Mouse (Mus musculus): ENCODE measurements at regions not wholly inside any gene's neighbourhood (a gene's known extent, or its start where the extent isn't known, plus 50 kb on each side); places are given as distances from the start of the nearest gene placed in this dataset.

GRCm38 (mm10) chr16:44674198-44674597, 49.9 kb upstream of the Nepro start:
- no peak for DNase-seq

GRCm38 (mm10) chr16:44672422-44672819, 51.7 kb upstream of the Nepro start:
- no peak for DNase-seq

GRCm38 (mm10) chr16:44671551-44672421, 52.3 kb upstream of the Nepro start:
- no peak for DNase-seq

- DNase-seq, result no peak
These were observed 56.0 kb upstream of the Nepro start for GRCm38 (mm10) chr16:44668061-44668460.

GRCm38 (mm10) chr16:44667118-44667517, 57.0 kb upstream of the Nepro start:
- DNase-seq, result no peak

- DNase-seq, result no peak
These were observed 57.6 kb upstream of the Nepro start for GRCm38 (mm10) chr16:44666431-44666997.

GRCm38 (mm10) chr16:44665491-44665931, 58.6 kb upstream of the Nepro start:
- DNase-seq, result no peak

- DNase-seq, result no peak
These were observed 61.0 kb upstream of the Nepro start for GRCm38 (mm10) chr16:44662966-44663600.

- DNase-seq, result no peak
These were observed 62.9 kb upstream of the Nepro start for GRCm38 (mm10) chr16:44660996-44661876.

GRCm38 (mm10) chr16:44658306-44658705, 65.8 kb upstream of the Nepro start:
- DNase-seq, result no peak

GRCm38 (mm10) chr16:44656181-44656580, 67.9 kb upstream of the Nepro start:
- no peak for DNase-seq

GRCm38 (mm10) chr16:44655306-44655705, 68.8 kb upstream of the Nepro start:
- no peak for DNase-seq

- DNase-seq, result no peak
These were observed 75.4 kb upstream of the Nepro start for GRCm38 (mm10) chr16:44648547-44649223.

- no peak for DNase-seq
These were observed 80.1 kb upstream of the Nepro start for GRCm38 (mm10) chr16:44643992-44644391.

GRCm38 (mm10) chr16:44637100-44637499, 78.4 kb upstream of the Boc start:
- no peak for DNase-seq

- DNase-seq, result no peak
These were observed 75.8 kb upstream of the Boc start for GRCm38 (mm10) chr16:44634486-44634885.

- no peak for DNase-seq
These were observed 74.5 kb upstream of the Boc start for GRCm38 (mm10) chr16:44633059-44633667.

- DNase-seq, result peak; percentile 33
These were observed 73.8 kb upstream of the Boc start for GRCm38 (mm10) chr16:44632330-44633058.

GRCm38 (mm10) chr16:44631357-44632053, 72.8 kb upstream of the Boc start:
- DNase-seq, result no peak

GRCm38 (mm10) chr16:44630861-44631260, 72.2 kb upstream of the Boc start:
- DNase-seq, result no peak

Measured in right cerebral cortex, postnatal 4 days (tissue).